Mouse (Mus musculus) MN1 (cell line): ENCODE results near the gene Snap29.
A peak's percentile ranks its signal among the peaks of the same experiment; 100 is the strongest.

Experiments
- DNase-seq: peaks from one replicate; pipeline ENCODE4 v3.0.0-alpha.2; 2016; ENCODE audit warnings: low spot score

The Snap29 gene

DNA sequence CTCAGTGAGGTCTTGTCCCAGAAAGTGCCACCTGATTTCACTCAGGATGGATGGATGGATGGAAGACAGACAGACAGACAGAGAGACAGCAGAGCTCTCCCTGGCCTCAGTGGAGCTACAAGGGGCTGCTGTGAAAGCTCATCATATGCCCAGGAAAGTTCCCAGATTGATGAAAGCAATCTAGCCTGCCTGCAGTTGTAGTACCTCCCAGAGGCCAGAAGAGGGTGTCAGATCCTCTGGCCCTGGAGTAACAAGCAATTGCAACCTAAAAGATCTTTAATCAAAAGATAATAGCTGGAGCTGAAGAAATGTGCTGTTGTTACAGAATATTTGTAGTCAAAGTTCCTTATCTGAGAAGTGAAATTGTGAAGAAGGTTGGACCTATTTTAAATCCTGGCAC, 68.3 kb downstream of the Snap29 start:
- peak; percentile 53 for DNase-seq

DNA sequence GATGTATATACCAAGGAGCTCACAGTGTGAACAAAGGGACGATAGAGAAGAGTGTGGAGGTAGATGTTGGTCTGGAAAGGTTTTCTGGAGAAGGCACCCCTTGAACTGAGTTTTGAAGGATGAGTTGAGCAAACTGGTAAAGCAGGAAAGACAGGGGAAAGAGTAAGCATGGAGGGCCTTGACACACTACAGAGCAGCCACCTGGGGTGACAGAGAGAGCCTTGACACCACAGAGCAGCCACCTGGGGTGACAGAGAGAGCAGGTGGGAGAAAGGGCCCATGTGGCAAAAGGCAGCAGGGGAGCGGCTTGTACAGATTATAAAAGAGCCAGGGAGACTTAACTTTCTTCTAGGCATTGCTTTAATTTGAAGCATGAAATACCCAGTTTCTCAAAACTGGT, 69.0 kb downstream of the Snap29 start:
- DNase-seq: no peak

DNA sequence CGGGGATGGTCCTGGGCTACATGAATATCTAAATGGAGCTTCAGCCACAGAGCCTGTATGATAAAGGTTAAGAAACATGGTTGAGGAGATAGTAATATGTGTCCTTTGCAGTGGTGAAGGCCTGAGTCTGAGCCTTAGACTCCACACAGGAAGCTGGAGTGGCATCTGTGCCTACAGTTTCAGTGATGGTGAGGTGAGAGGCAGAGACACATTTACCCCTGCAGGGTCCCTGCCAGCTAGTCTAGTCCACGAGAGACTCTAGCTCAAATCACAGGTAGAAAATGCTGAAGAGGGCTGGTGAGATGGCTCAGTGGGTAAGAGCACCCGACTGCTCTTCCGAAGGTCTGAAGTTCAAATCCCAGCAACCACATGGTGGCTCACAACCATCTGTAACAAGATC, 69.5 kb downstream of the Snap29 start:
- no peak for DNase-seq

DNA sequence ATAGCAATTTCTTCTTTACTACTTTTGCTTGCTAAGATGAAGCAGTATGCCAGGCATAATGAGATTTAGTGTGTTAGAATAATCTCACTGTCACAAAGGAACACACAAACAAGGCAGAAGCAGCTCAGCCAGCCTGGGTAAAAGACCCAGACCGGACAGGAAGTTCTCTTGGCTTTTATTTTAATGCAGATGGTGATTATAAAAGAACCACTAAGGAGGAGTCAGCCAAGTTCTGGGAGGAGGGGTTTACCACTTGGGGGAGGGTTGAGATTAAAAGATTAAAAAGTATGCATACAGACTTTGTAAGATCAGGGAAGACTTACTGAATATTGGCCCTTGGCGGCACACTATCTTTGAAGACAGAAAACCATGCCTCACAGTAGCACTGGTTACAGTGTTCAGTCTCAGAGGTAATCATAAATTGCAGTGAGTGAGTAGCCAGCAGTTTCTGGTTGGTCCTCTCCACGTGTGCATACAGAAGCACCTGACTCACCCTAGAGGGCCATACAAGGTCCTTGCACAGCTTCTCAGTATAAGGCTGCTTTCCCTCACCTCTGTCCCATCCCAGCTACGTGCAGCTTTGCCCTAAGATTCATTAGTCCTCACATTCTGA, 72.7 kb downstream of the Snap29 start:
- DNase-seq: no peak
